Mouse (Mus musculus): ENCODE data around the gene Myl12a.

The Myl12a gene

GRCm38 (mm10) chr17:71002744-71003094 lies at the start of gene Myl12a:
Myl12a (minus strand) TSS chr17:71002878.
- no peak for DNase-seq (ENCODE audit: low spot score in 2 of 2)

GRCm38 (mm10) chr17:71049292-71049691 lies 46.6 kb upstream of the Myl12a start:
- DNase-seq (ENCODE audit: low spot score in 2 of 2) = no peak

- no peak for DNase-seq (ENCODE audit: low spot score in 2 of 2)
These were observed 44.2 kb upstream of the Myl12a start for GRCm38 (mm10) chr17:71046856-71047255.

- no peak for DNase-seq (ENCODE audit: low spot score in 2 of 2)
These were observed 42.9 kb upstream of the Myl12a start for GRCm38 (mm10) chr17:71045591-71045990.

- no peak for DNase-seq (ENCODE audit: low spot score in 2 of 2)
These were observed 40.0 kb upstream of the Myl12a start for GRCm38 (mm10) chr17:71042645-71043044.

- DNase-seq (ENCODE audit: low spot score in 2 of 2) = no peak
These were observed 37.9 kb upstream of the Myl12a start for GRCm38 (mm10) chr17:71040582-71040880.

- DNase-seq (ENCODE audit: low spot score in 2 of 2) = no peak
These were observed 37.3 kb upstream of the Myl12a start for GRCm38 (mm10) chr17:71039851-71040581.

GRCm38 (mm10) chr17:71038812-71039211 lies 36.1 kb upstream of the Myl12a start:
- no peak for DNase-seq (ENCODE audit: low spot score in 2 of 2)

GRCm38 (mm10) chr17:71037188-71037587 lies 34.5 kb upstream of the Myl12a start:
- no peak for DNase-seq (ENCODE audit: low spot score in 2 of 2)

GRCm38 (mm10) chr17:71034472-71034871 lies 31.8 kb upstream of the Myl12a start:
- DNase-seq (ENCODE audit: low spot score in 2 of 2) = no peak

GRCm38 (mm10) chr17:71032719-71033118 lies 30.0 kb upstream of the Myl12a start:
- no peak for DNase-seq (ENCODE audit: low spot score in 2 of 2)

GRCm38 (mm10) chr17:71027186-71027585 lies 24.5 kb upstream of the Myl12a start:
- DNase-seq (ENCODE audit: low spot score in 2 of 2) = no peak

- no peak for DNase-seq (ENCODE audit: low spot score in 2 of 2)
These were observed 23.2 kb upstream of the Myl12a start for GRCm38 (mm10) chr17:71025922-71026321.

- DNase-seq (ENCODE audit: low spot score in 2 of 2) = no peak
These were observed 21.4 kb upstream of the Myl12a start for GRCm38 (mm10) chr17:71024071-71024470.

- DNase-seq (ENCODE audit: low spot score in 2 of 2) = no peak
These were observed 20.2 kb upstream of the Myl12a start for GRCm38 (mm10) chr17:71022841-71023240.

GRCm38 (mm10) chr17:71019860-71020259 lies 17.2 kb upstream of the Myl12a start:
- no peak for DNase-seq (ENCODE audit: low spot score in 2 of 2)

GRCm38 (mm10) chr17:71019309-71019655 lies 16.6 kb upstream of the Myl12a start:
- no peak for DNase-seq (ENCODE audit: low spot score in 2 of 2)

GRCm38 (mm10) chr17:71018616-71019308 lies 16.1 kb upstream of the Myl12a start:
- DNase-seq (ENCODE audit: low spot score in 2 of 2) = no peak

GRCm38 (mm10) chr17:71018151-71018550 lies 15.5 kb upstream of the Myl12a start:
- DNase-seq (ENCODE audit: low spot score in 2 of 2) = no peak

- DNase-seq (ENCODE audit: low spot score in 2 of 2) = no peak
These were observed 14.8 kb upstream of the Myl12a start for GRCm38 (mm10) chr17:71017457-71017998.

- DNase-seq (ENCODE audit: low spot score in 2 of 2) = no peak
These were observed 12.2 kb upstream of the Myl12a start for GRCm38 (mm10) chr17:71014911-71015310.

- no peak for DNase-seq (ENCODE audit: low spot score in 2 of 2)
These were observed 10.4 kb upstream of the Myl12a start for GRCm38 (mm10) chr17:71013105-71013504.

- DNase-seq (ENCODE audit: low spot score in 2 of 2) = no peak
These were observed 9.4 kb upstream of the Myl12a start for GRCm38 (mm10) chr17:71011931-71012662.
